8 mouse cellular contexts compared by ENCODE assay signal in genomic region chr2:108690091-108690490, GRCm38 (mm10).
DNase-seq lines count a peak whose midpoint lies in the region; ATAC-seq and TF ChIP-seq lines count a peak whose summit lies in the region.

No protein-coding gene starts in this region.

- intact Hi-C loops in gastrocnemius, adult 2 months (cut with DNase I), result loop anchor here (5.0 kb wide), 1 partner anchor 1002 kb away; no protein-coding TSS in a partner anchor

- 53% methylated on average over 4 of the region's 4 CpGs for WGBS in limb, embryonic 14.5 days

- peak; percentile 62 for TF ChIP-seq CTCF in gastrocnemius, adult 2 months (IDR thresholded peaks at IDR 0.05)

- H3K9me3 ChIP-seq in limb, embryonic 14.5 days (ENCODE audit: control insufficient read depth, low read length), result no peaks in the 10 kb centered on the region

- peak; percentile 23 for DNase-seq in gastrocnemius, adult 2 months
- DNase-seq in gastrocnemius, adult 8-10 months (ENCODE audit: low spot score in 2 of 2), result no peak
- peak; percentile 48 for DNase-seq in urinary bladder, postnatal 14 days (ENCODE audit: low spot score)
- no peak for DNase-seq in urinary bladder, adult 2 months (ENCODE audit: low spot score)
- DNase-seq in hindlimb bud, embryonic 11.5 days (ENCODE audit: extremely low spot score, low read depth, low spot score), result peak; percentile 20
- peak; percentile 40 for DNase-seq in limb, embryonic 14.5 days (ENCODE audit: low spot score)
- peak; percentile 14 for DNase-seq in yolk sac, embryonic 10.5 days (ENCODE audit: low spot score)

- H3K27ac ChIP-seq in gastrocnemius, adult 2 months, result no peak overlapping the region
- no peak overlapping the region for H3K27ac ChIP-seq in limb, embryonic 14.5 days (replicated peaks; ENCODE audit: low read depth, low read length)

- H3K36me3 ChIP-seq in limb, embryonic 14.5 days (ENCODE audit: control insufficient read depth, insufficient read depth, low read length), result no peaks in the 10 kb centered on the region

- no peak overlapping the region for H3K4me3 ChIP-seq in gastrocnemius, adult 2 months
- no peak overlapping the region for H3K4me3 ChIP-seq in limb, embryonic 14.5 days (replicated peaks; ENCODE audit: low read length)

- TF ChIP-seq POLR2A in limb, embryonic 14.5 days (IDR thresholded peaks at IDR 0.05; ENCODE audit: borderline replicate concordance, extremely low read depth, insufficient read depth, insufficient read length), result no peak

- no peak overlapping the region for H3K4me2 ChIP-seq in limb, embryonic 14.5 days (replicated peaks; ENCODE audit: low read depth, low read length, severe bottlenecking)

- 0 out of 2 replicates have a peak, but pooled peaks have one; percentile 50 for ATAC-seq in common myeloid progenitor, adult 5-6 weeks (replicated peaks; ENCODE audit: low read depth, poor library complexity, severe bottlenecking)
- no peak for ATAC-seq in limb, embryonic 14.5 days (ENCODE audit: low FRiP score, low read depth)

- H3K4me1 ChIP-seq in limb, embryonic 14.5 days (ENCODE audit: control insufficient read depth, insufficient read depth, low read length), result no peaks in the 10 kb centered on the region

- H3K9ac ChIP-seq in limb, embryonic 14.5 days (ENCODE audit: low read depth, low read length, severe bottlenecking), result no peak overlapping the region

- no peaks in the 10 kb centered on the region for H3K27me3 ChIP-seq in limb, embryonic 14.5 days (ENCODE audit: control insufficient read depth, insufficient read depth, low read length)

Comparison
In these comparisons a context has a peak if more than half of its experiments do, and no peak if none do; other contexts are left out.
1. DNase-seq: peak in gastrocnemius, adult 2 months (single experiment), urinary bladder, postnatal 14 days (single experiment), hindlimb bud, embryonic 11.5 days (single experiment), limb, embryonic 14.5 days (single experiment) and yolk sac, embryonic 10.5 days (single experiment); none in gastrocnemius, adult 8-10 months (0 of 2) and urinary bladder, adult 2 months (single experiment).